Mouse (Mus musculus): ENCODE measurements around the gene Gm49384. TPM values are rescaled to one million over a fixed set of nuclear protein-coding genes. Genes with fewer than 3 reads are reported as not detected.
"Not testable (repeated sequence)": the region's sequence is repeated elsewhere in the genome, so short reads cannot be mapped to it uniquely, and the experiment has no call there.

Gm49384 gene
- polyA plus RNA-seq, 1 experiment from 2014 or later, result 18.4 TPM

DNA sequence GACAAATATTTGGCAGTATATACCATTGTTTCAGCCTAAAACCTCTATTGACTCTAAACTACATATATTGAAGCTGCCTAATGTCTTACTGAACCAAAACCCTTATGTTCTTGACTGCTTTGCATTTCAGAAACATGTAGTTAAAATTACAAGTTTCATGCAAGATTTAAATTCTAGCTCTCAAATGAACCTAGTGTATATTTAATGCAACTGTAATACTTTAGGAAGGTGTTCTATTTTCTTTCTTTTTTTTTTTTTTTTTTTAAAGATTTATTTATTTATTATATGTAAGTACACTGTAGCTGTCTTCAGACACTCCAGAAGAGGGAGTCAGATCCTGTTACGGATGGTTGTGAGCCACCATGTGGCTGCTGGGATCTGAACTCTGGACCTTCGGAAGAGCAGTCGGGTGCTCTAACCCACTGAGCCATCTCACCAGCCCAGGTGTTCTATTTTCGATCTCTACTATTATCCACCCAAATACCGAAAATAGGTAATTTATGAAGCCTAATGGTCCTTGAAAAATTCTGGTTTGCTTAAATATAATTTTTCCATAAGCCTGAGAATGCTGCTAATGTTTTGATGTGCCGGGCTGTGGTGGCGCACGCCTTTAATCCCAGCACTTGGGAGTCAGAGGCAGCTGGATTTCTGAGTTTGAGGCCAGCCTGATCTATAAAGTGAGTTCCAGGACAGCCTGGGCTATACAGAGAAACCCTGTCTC is 37.0 kb downstream of the Gm49384 start:
- not testable (repeated sequence) for H3K4me1 ChIP-seq (ENCODE audit: control insufficient read depth, insufficient read depth, low read length); H3K4me3 ChIP-seq (ENCODE audit: low read depth, low read length); H3K9ac ChIP-seq (ENCODE audit: low read depth, low read length); H3K27ac ChIP-seq (replicated peaks; ENCODE audit: low read depth, low read length); H3K27me3 ChIP-seq (replicated peaks; ENCODE audit: control insufficient read depth, insufficient read depth, low read length); H3K9me3 ChIP-seq (ENCODE audit: control insufficient read depth, low read length); H3K36me3 ChIP-seq (ENCODE audit: control insufficient read depth, insufficient read depth, low read length); DNase-seq (ENCODE audit: low spot score); ATAC-seq (ENCODE audit: low read depth); H3K4me2 ChIP-seq (ENCODE audit: low read depth, low read length)
- WGBS, result 64% methylated on average over 8 of the region's 8 CpGs

DNA sequence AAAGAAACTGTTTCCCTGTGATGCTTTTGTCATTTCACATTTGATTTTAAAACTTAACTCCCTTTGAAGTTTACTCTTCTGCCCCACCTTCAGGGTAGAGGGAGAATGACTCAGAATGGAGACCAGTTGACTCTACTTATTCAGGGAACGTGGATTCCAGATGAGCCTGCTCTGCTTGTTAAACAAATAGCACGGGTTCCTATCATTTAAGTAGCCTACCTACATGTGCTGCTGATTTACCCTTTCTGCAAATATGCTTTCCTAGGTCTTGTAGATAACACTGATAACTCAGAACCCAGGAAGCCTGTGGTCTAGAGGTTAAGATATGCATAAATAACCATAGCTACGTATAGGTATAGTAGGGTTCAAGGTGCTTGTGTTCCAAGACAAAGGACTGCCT is 39.2 kb downstream of the Gm49384 start:
- H3K4me2 ChIP-seq (ENCODE audit: low read depth, low read length), result no peak overlapping the region
- H3K9ac ChIP-seq (ENCODE audit: low read depth, low read length), result no peak overlapping the region
- no peak overlapping the region for H3K4me3 ChIP-seq (ENCODE audit: low read depth, low read length)
- H3K27ac ChIP-seq (replicated peaks; ENCODE audit: low read depth, low read length), result no peak overlapping the region
- H3K27me3 ChIP-seq (replicated peaks; ENCODE audit: control insufficient read depth, insufficient read depth, low read length), result no peaks in the 10 kb centered on the region
- no peaks in the 10 kb centered on the region for H3K36me3 ChIP-seq (ENCODE audit: control insufficient read depth, insufficient read depth, low read length)
- peaks cover 9% of the 10 kb centered on the region for H3K4me1 ChIP-seq (ENCODE audit: control insufficient read depth, insufficient read depth, low read length)
- no peaks in the 10 kb centered on the region for H3K9me3 ChIP-seq (ENCODE audit: control insufficient read depth, low read length)
- WGBS, result 47% methylated on average over 3 of the region's 3 CpGs
- no peak for DNase-seq (ENCODE audit: low spot score)
- ATAC-seq (ENCODE audit: low read depth), result no peak

DNA sequence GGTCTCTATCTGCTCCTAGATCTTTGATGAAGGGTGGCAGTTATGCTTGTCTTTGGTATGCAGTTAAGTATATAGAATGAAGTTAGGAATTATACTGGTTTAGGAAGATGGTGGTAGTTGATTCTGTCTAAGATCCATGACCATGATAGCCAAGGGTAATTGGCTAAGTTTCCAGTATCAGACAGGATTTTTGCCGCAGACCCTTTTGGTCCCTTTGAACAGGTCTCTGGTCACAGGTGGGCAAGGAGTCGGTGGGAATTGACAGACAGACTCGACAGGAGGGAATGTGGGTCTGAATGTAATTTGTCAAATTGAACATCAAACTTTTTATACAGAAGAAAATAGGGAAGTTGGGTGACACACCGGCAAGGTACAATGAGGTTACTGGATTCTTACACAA is 40.5 kb downstream of the Gm49384 start:
- 83% methylated on average over 4 of the region's 4 CpGs for WGBS
- H3K27ac ChIP-seq (replicated peaks; ENCODE audit: low read depth, low read length); H3K27me3 ChIP-seq (replicated peaks; ENCODE audit: control insufficient read depth, insufficient read depth, low read length); H3K4me2 ChIP-seq (ENCODE audit: low read depth, low read length); ATAC-seq (ENCODE audit: low read depth); H3K4me3 ChIP-seq (ENCODE audit: low read depth, low read length); H3K9ac ChIP-seq (ENCODE audit: low read depth, low read length); H3K36me3 ChIP-seq (ENCODE audit: control insufficient read depth, insufficient read depth, low read length); DNase-seq (ENCODE audit: low spot score); H3K4me1 ChIP-seq (ENCODE audit: control insufficient read depth, insufficient read depth, low read length); H3K9me3 ChIP-seq (ENCODE audit: control insufficient read depth, low read length): not testable (repeated sequence)

DNA sequence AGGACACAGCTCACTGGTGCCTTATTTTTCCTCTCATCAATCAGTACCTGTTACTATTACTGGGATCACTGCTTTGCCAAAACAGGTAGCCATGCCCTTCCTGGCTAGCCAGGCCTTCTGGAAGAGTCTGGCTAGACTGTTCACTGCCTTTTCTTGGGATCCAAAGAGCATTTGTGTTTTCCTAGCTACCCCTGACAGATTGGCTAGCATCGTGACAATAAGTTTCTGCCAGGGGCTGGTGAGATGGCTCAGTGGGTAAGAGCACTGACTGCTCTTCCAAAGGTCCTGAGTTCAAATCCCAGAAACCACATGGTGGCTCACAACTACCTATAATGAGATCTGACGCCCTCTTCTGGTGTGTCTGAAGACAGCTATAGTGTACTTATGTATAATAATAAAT is 43.4 kb downstream of the Gm49384 start:
- not testable (repeated sequence) for H3K4me2 ChIP-seq (ENCODE audit: low read depth, low read length); DNase-seq (ENCODE audit: low spot score); H3K4me3 ChIP-seq (ENCODE audit: low read depth, low read length); H3K4me1 ChIP-seq (ENCODE audit: control insufficient read depth, insufficient read depth, low read length); ATAC-seq (ENCODE audit: low read depth); H3K9me3 ChIP-seq (ENCODE audit: control insufficient read depth, low read length); H3K27ac ChIP-seq (replicated peaks; ENCODE audit: low read depth, low read length); H3K9ac ChIP-seq (ENCODE audit: low read depth, low read length); H3K27me3 ChIP-seq (replicated peaks; ENCODE audit: control insufficient read depth, insufficient read depth, low read length)
- H3K36me3 ChIP-seq (ENCODE audit: control insufficient read depth, insufficient read depth, low read length), result peaks cover 20% of the 10 kb centered on the region
- 68% methylated on average over 2 of the region's 2 CpGs for WGBS

DNA sequence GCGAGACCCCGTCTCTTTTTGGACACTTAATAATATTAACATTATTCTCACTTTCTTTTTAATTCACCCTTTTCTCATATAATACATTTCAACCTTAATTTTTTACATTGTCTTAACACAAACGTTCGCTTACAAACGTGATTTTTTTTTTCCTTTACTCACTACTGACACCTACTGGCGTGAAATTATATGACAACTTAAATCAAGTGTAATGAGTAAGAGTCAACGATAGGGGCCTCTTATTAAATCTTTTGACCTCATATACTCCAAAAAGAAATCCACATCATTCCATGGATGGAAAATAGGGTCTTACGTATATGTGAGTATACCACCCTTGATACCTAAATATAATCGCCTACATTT is 44.5 kb downstream of the Gm49384 start:
- no peak for ATAC-seq (ENCODE audit: low read depth)
- Histone ChIP-seq H3K36me3 (ENCODE audit: control insufficient read depth, insufficient read depth, low read length) (peaks cover 20% of the 10 kb centered on the region), H3K27ac (replicated peaks; ENCODE audit: low read depth, low read length) (no peak overlapping the region), H3K4me2 (ENCODE audit: low read depth, low read length) (peak overlapping the region; percentile 35), H3K9ac (ENCODE audit: low read depth, low read length) (no peak overlapping the region), H3K9me3 (ENCODE audit: control insufficient read depth, low read length) (no peaks in the 10 kb centered on the region), H3K4me3 (ENCODE audit: low read depth, low read length) (peak overlapping the region; percentile 76), H3K4me1 (ENCODE audit: control insufficient read depth, insufficient read depth, low read length) (0 out of 2 replicates have a peak, but pooled peaks cover 4% of the 10 kb centered on the region), H3K27me3 (replicated peaks; ENCODE audit: control insufficient read depth, insufficient read depth, low read length) (no peaks in the 10 kb centered on the region)
- 5% methylated on average over 9 of the region's 9 CpGs for WGBS
- DNase-seq (ENCODE audit: low spot score), result peak; percentile 63

DNA sequence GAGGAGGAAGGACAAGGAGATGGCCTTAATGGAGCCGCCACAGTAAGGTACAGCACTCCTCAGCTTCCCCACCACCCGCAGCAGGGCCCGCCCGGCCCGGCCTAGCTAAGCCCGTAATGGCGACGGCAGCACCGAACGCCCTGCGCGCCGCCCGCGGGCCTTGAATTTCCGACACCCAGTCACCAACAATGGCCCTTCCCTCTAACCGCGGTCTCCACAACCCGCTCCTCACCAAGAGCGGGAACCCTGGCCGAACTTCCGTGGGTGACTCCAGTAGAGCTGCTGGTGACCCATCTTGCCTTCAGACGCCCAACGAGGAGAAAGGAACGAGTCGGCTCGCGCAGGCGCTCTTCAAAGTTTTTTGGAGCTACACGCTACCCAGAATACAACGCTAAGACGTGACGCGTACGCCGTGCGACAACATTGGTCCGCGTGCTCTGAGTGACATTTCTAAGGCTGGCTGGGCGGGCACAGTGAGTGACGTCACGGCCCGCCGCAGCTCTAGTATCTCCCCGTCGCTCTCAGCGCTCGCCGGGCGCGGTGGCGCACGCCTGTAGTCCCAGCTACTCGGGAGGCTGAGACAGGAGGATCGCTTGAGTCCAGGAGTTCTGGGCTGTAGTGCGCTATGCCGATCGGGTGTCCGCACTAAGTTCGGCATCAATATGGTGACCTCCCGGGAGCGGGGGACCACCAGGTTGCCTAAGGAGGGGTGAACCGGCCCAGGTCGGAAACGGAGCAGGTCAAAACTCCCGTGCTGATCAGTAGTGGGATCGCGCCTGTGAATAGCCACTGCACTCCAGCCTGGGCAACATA is 45.1 kb downstream of the Gm49384 start, which contains the start of gene Rps29:
Gene Rps29, minus strand, starts transcription at position 422 of the 813 bp plus-strand sequence.
- under 1% methylated on average over 39 of the region's 68 CpGs for WGBS
- ATAC-seq (ENCODE audit: low read depth) (peak; percentile 99), DNase-seq (ENCODE audit: low spot score) (peak; percentile 100)
- not testable (repeated sequence) for H3K4me1 ChIP-seq (ENCODE audit: control insufficient read depth, insufficient read depth, low read length); H3K27me3 ChIP-seq (replicated peaks; ENCODE audit: control insufficient read depth, insufficient read depth, low read length); H3K9me3 ChIP-seq (ENCODE audit: control insufficient read depth, low read length)
- Histone ChIP-seq H3K4me2 (ENCODE audit: low read depth, low read length) (peak within 1 kb of the TSS; percentile 80), H3K4me3 (ENCODE audit: low read depth, low read length) (peak within 1 kb of the TSS; percentile 76), H3K27ac (replicated peaks; ENCODE audit: low read depth, low read length) (peak within 1 kb of the TSS; percentile 95), H3K36me3 (ENCODE audit: control insufficient read depth, insufficient read depth, low read length) (peaks cover 20% of the 10 kb centered on the region), H3K9ac (ENCODE audit: low read depth, low read length) (peak within 1 kb of the TSS; percentile 95)

DNA sequence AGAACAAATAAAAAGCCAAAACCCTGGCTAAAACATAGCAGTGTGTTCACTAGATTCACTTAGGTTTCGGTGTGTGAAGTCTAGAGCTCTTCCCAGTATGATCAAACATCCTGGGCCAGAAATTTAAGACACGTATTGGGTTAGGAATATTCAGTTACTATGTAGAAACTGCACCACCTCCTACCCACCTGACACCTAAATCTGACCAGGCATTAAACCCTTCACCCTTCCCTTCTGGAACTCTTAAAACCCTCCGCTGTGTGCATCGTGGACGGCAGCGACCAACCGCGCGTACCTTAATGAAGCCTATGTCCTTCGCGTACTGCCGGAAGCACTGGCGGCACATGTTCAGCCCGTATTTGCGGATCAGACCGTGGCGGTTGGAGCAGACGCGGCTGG is 45.7 kb downstream of the Gm49384 start:
- Histone ChIP-seq H3K4me1 (ENCODE audit: control insufficient read depth, insufficient read depth, low read length) (0 out of 2 replicates have a peak, but pooled peaks cover 4% of the 10 kb centered on the region), H3K36me3 (ENCODE audit: control insufficient read depth, insufficient read depth, low read length) (peaks cover 20% of the 10 kb centered on the region), H3K27ac (replicated peaks; ENCODE audit: low read depth, low read length) (peak overlapping the region; percentile 95), H3K4me3 (ENCODE audit: low read depth, low read length) (peak overlapping the region; percentile 76), H3K9ac (ENCODE audit: low read depth, low read length) (peak overlapping the region; percentile 95), H3K27me3 (replicated peaks; ENCODE audit: control insufficient read depth, insufficient read depth, low read length) (no peaks in the 10 kb centered on the region), H3K4me2 (ENCODE audit: low read depth, low read length) (peak overlapping the region; percentile 80), H3K9me3 (ENCODE audit: control insufficient read depth, low read length) (no peaks in the 10 kb centered on the region)
- peak; percentile 26 for DNase-seq (ENCODE audit: low spot score)
- ATAC-seq (ENCODE audit: low read depth), result no peak; the same call in 1 of the 2 replicates
- under 1% methylated on average over 19 of the region's 19 CpGs for WGBS

DNA sequence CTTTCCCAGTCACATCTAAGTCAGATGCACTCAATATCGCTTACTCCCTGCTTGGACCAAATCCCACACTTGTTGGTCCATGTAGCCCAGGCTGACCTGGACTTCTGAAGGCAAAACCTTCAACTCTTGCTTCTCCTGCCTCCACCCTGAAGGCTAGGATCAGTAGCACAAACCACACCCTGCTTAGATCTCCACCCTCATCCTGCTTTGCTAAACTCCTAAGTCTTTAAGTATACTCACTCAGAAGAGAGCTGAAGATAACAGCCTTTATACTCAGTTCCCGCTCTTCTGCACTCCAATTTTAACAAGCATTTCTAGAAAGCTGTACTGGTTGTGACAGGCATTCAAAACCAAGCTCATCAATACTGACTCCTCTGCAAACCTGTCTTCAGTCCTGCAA is 47.0 kb downstream of the Gm49384 start:
- ATAC-seq (ENCODE audit: low read depth) (no peak), DNase-seq (ENCODE audit: low spot score) (no peak)
- H3K27ac ChIP-seq (replicated peaks; ENCODE audit: low read depth, low read length), result no peak overlapping the region
- H3K27me3 ChIP-seq (replicated peaks; ENCODE audit: control insufficient read depth, insufficient read depth, low read length), result no peaks in the 10 kb centered on the region
- peaks cover 20% of the 10 kb centered on the region for H3K36me3 ChIP-seq (ENCODE audit: control insufficient read depth, insufficient read depth, low read length)
- H3K4me1 ChIP-seq (ENCODE audit: control insufficient read depth, insufficient read depth, low read length), result 0 out of 2 replicates have a peak, but pooled peaks cover 4% of the 10 kb centered on the region
- H3K9me3 ChIP-seq (ENCODE audit: control insufficient read depth, low read length), result no peaks in the 10 kb centered on the region
- no peak overlapping the region for H3K9ac ChIP-seq (ENCODE audit: low read depth, low read length)
- no peak overlapping the region for H3K4me2 ChIP-seq (ENCODE audit: low read depth, low read length)
- 94% methylated on average over 2 of the region's 2 CpGs for WGBS
- H3K4me3 ChIP-seq (ENCODE audit: low read depth, low read length), result no peak overlapping the region
